In the genomic region with DNA sequence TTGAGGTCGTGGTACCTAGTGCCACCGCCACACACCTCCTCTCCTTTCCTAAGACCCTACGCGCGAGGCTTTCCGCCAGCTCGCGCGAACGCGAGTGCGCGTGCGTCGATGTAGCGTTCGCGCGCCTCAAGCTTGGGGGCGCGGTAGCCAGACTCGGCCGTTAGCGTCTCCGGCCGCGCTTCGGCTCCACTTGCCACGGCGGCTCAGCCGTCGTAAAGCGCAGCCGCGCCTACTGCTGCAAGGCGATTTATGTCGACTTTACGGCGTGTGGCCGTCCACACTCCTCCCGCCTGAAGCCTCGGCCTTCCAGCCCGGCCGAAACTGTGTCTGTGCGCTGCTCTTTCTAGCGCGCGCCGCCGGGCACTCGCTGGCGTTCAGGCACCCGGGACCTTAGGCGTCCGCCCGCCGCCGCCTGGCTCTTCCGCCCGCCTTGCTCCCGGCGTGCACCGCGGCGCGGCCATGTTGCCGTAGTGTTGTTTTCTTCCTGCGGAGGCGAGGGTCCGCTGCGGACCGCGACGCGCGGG, we compare ENCODE assay signal across 8 mouse cellular contexts. TPM values are rescaled to one million over a fixed set of nuclear protein-coding genes. Genes with fewer than 3 reads are reported as not detected.
DNase-seq lines count a peak whose midpoint lies in the region; ATAC-seq lines count a peak whose summit lies in the region.

A gene (plus strand): TSS at position 400 of the 524 bp plus-strand sequence.

- no peaks in the 10 kb centered on the region for H3K27me3 ChIP-seq in heart, embryonic 14.5 days (ENCODE audit: control insufficient read depth, insufficient read depth, low read length)
- H3K27me3 ChIP-seq in liver, embryonic 13.5 days = no peaks in the 10 kb centered on the region
- no peaks in the 10 kb centered on the region for H3K27me3 ChIP-seq in stomach, embryonic 16.5 days (ENCODE audit: control insufficient read depth, insufficient read depth, low read length)

- H3K27ac ChIP-seq in heart, embryonic 14.5 days (replicated peaks in 1 of 2; ENCODE audit: control insufficient read depth in 1 of 2, insufficient read depth in 1 of 2, low read depth in 2 of 2, low read length in 2 of 2) = peak within 1 kb of the TSS; percentile 99 to 100
- H3K27ac ChIP-seq in liver, embryonic 13.5 days = peak within 1 kb of the TSS; percentile 97
- H3K27ac ChIP-seq in stomach, embryonic 16.5 days (ENCODE audit: low read length) = peak within 1 kb of the TSS; percentile 100

- peak; percentile 62 for ATAC-seq in CD4-positive, CD25-positive, alpha-beta regulatory T cell, adult 4 months
- peak; percentile 87 for ATAC-seq in heart, embryonic 14.5 days (ENCODE audit: insufficient number of reproducible peaks, insufficient read depth, low FRiP score, low read depth)
- peak; percentile 90 for ATAC-seq in liver, embryonic 13.5 days (ENCODE audit: low read depth)
- peak; percentile 94 for ATAC-seq in stomach, embryonic 16.5 days (ENCODE audit: insufficient read depth, low FRiP score)

- no peaks in the 10 kb centered on the region for H3K36me3 ChIP-seq in heart, embryonic 14.5 days (ENCODE audit: control insufficient read depth, insufficient read depth, low read length)
- H3K36me3 ChIP-seq in liver, embryonic 13.5 days = no peaks in the 10 kb centered on the region
- no peaks in the 10 kb centered on the region for H3K36me3 ChIP-seq in stomach, embryonic 16.5 days (ENCODE audit: control insufficient read depth, insufficient read depth, low read length)

- H3K9ac ChIP-seq in heart, embryonic 14.5 days (ENCODE audit: low read length) = peak within 1 kb of the TSS; percentile 100
- peak within 1 kb of the TSS; percentile 100 for H3K9ac ChIP-seq in liver, embryonic 13.5 days
- H3K9ac ChIP-seq in stomach, embryonic 16.5 days (ENCODE audit: low read length) = peak within 1 kb of the TSS; percentile 100

- no peaks in the 10 kb centered on the region for H3K9me3 ChIP-seq in heart, embryonic 14.5 days (ENCODE audit: control insufficient read depth, low read length)
- no peaks in the 10 kb centered on the region for H3K9me3 ChIP-seq in liver, embryonic 13.5 days (replicated peaks)
- H3K9me3 ChIP-seq in stomach, embryonic 16.5 days (replicated peaks; ENCODE audit: control insufficient read depth, low read length) = no peaks in the 10 kb centered on the region

- H3K4me2 ChIP-seq in heart, embryonic 14.5 days (ENCODE audit: low read length) = peak within 1 kb of the TSS; percentile 72
- H3K4me2 ChIP-seq in liver, embryonic 13.5 days = peak within 1 kb of the TSS; percentile 76
- H3K4me2 ChIP-seq in stomach, embryonic 16.5 days (ENCODE audit: low read depth, low read length) = peak within 1 kb of the TSS; percentile 70

- H3K4me1 ChIP-seq in heart, embryonic 14.5 days (ENCODE audit: control insufficient read depth in 2 of 2, insufficient read depth in 2 of 2, low read length in 2 of 2) = peaks cover 3 to 21% of the 10 kb centered on the region in 2 experiments; a peak in 3 of 4 replicates
- peaks cover 44% of the 10 kb centered on the region for H3K4me1 ChIP-seq in liver, embryonic 13.5 days (replicated peaks)
- H3K4me1 ChIP-seq in stomach, embryonic 16.5 days (ENCODE audit: control insufficient read depth, insufficient read depth, low read length) = peaks cover 19% of the 10 kb centered on the region

- peak within 1 kb of the TSS; percentile 93 to 99 for H3K4me3 ChIP-seq in heart, embryonic 14.5 days (ENCODE audit: control insufficient read depth in 1 of 2, insufficient read depth in 1 of 2, low read depth in 1 of 2, low read length in 2 of 2)
- H3K4me3 ChIP-seq in liver, embryonic 13.5 days (replicated peaks) = peak within 1 kb of the TSS; percentile 97
- peak within 1 kb of the TSS; percentile 91 for H3K4me3 ChIP-seq in stomach, embryonic 16.5 days (replicated peaks; ENCODE audit: low read length)

- peak; percentile 79 for DNase-seq in c-Kit-negative CD71-positive TER-119-positive erythroid progenitor cells, embryonic 14.5 days (ENCODE audit: low read depth, low spot score)
- DNase-seq in fibroblast of lung, adult 2 months (ENCODE audit: low read depth) = peak; percentile 81
- peak; percentile 92 for DNase-seq in kidney, postnatal 14 days
- peak; percentile 78 for DNase-seq in liver, embryonic 13.5 days
- DNase-seq in neural tube, embryonic 10.5 days (ENCODE audit: extremely low spot score, low spot score) = peak; percentile 91

- WGBS in heart, embryonic 14.5 days = under 1% methylated on average over 68 of the region's 76 CpGs
- under 1% methylated on average over 76 of the region's 76 CpGs for WGBS in liver, embryonic 13.5 days (ENCODE audit: insufficient replicate concordance)
- under 1% methylated on average over 76 of the region's 76 CpGs for WGBS in stomach, embryonic 16.5 days

RNA-seq across cellular contexts. Expression of the gene that starts here (rescaled TPM):
- polyA plus RNA-seq in CD4-positive, CD25-positive, alpha-beta regulatory T cell, adult 4 months (2017; shearing (Covaris generic)) = 10 to 100 TPM; 13.2 to 13.5 TPM
- 14.2 and 14.4 TPM in 2 replicates for polyA plus RNA-seq in heart, embryonic 14.5 days (2014; fragmentation: Nextera tagmentation; extraction: Ambion mirVana)
- 5.7 and 7.3 TPM in 2 replicates for polyA plus RNA-seq in liver, embryonic 13.5 days (2015; fragmentation: Nextera tagmentation; extraction: Ambion mirVana)
- 6.8 and 8.1 TPM in 2 replicates for polyA plus RNA-seq in stomach, embryonic 16.5 days (2015; fragmentation: Nextera tagmentation; extraction: Ambion mirVana)

Comparison
In these comparisons a context has a peak if more than half of its experiments do, and no peak if none do; other contexts are left out.
1. Peak in every context shown above with its lines: DNase-seq, ATAC-seq, H3K4me3 ChIP-seq and H3K27ac ChIP-seq.